Mouse (Mus musculus): ENCODE results near the gene Adamts10.

DNA sequence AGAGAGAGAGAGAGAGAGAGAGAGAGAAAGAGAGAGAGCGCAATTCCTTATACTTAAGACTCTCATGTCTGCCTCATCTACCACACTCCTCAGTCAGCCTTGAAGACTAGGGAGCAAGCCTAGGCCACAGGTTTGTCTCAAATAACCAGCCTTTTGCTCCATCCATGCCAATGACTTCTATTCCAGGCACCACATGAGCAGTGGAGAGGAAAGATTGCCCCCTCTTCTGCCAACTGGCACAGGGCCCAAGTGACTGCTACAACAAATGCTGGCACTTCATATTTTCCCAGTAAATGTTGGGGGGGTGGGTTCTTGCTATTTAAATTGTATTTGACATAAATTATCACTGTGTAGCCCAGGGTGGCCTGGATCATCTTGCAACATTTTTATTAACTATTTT is 36.4 kb upstream of the Adamts10 start:
- TF ChIP-seq CTCF (IDR thresholded peaks at IDR 0.05; ENCODE audit: borderline replicate concordance, insufficient read depth, low read depth, low read length), result no peak
- TF ChIP-seq POLR2A (IDR thresholded peaks at IDR 0.05; ENCODE audit: borderline replicate concordance, insufficient read depth, low read length), result no peak

All from cerebellum, adult 2 months (tissue).